Mouse (Mus musculus): ENCODE results near the gene Dram1.

The Dram1 gene

GRCm38 (mm10) chr10:88379013-88379885 lies at the start of gene Dram1, which contains the start of gene Gnptab:
Gene Dram1, minus strand, starts transcription at chr10:88379080.
Gene Gnptab, plus strand, starts transcription at chr10:88379132.
- in situ Hi-C loops (cut with MseI, MboI), result loop anchor here in 1 of 2 experiments (5.0 to 10.0 kb wide), 2 partner anchors 48 to 346 kb away; no protein-coding TSS in a partner anchor

GRCm38 (mm10) chr10:88427998-88428397 lies 49.1 kb upstream of the Dram1 start:
- in situ Hi-C loops (cut with MseI, MboI), result loop anchor here in 1 of 2 experiments (5.0 kb wide), 1 partner anchor 51 kb away; the partner anchor contains the start of genes Dram1 and Gnptab

GRCm38 (mm10) chr10:88426896-88427295 lies 48.0 kb upstream of the Dram1 start:
- in situ Hi-C loops (cut with MseI, MboI), result loop anchor here in 1 of 2 experiments (5.0 kb wide), 1 partner anchor 50 kb away; the partner anchor contains the start of genes Dram1 and Gnptab

- in situ Hi-C loops (cut with MseI, MboI), result loop anchor here in 1 of 2 experiments (5.0 kb wide), 1 partner anchor 49 kb away; the partner anchor contains the start of genes Dram1 and Gnptab
Observed at GRCm38 (mm10) chr10:88426158-88426816, 47.4 kb upstream of the Dram1 start.

GRCm38 (mm10) chr10:88420655-88421435 lies 42.0 kb upstream of the Dram1 start:
- in situ Hi-C loops (cut with MseI, MboI), result loop anchor here in 1 of 2 experiments (5.0 kb wide), 1 partner anchor 39 kb away; no protein-coding TSS in a partner anchor

- in situ Hi-C loops (cut with MseI, MboI), result loop anchor here in 1 of 2 experiments (5.0 kb wide), 1 partner anchor 38 kb away; no protein-coding TSS in a partner anchor
Observed at GRCm38 (mm10) chr10:88420141-88420541, 41.3 kb upstream of the Dram1 start.

GRCm38 (mm10) chr10:88417686-88418085 lies 38.8 kb upstream of the Dram1 start:
- in situ Hi-C loops (cut with MseI, MboI), result no loop called here

GRCm38 (mm10) chr10:88412290-88412995 lies 33.6 kb upstream of the Dram1 start:
- in situ Hi-C loops (cut with MseI, MboI), result no loop called here

- in situ Hi-C loops (cut with MseI, MboI), result no loop called here
Observed at GRCm38 (mm10) chr10:88409751-88410150, 30.9 kb upstream of the Dram1 start.

GRCm38 (mm10) chr10:88407875-88408631 lies 29.2 kb upstream of the Dram1 start:
- in situ Hi-C loops (cut with MseI, MboI), result no loop called here

GRCm38 (mm10) chr10:88405812-88406211 lies 26.9 kb upstream of the Dram1 start:
- in situ Hi-C loops (cut with MseI, MboI), result no loop called here

- in situ Hi-C loops (cut with MseI, MboI), result no loop called here
Observed at GRCm38 (mm10) chr10:88404220-88404619, 25.3 kb upstream of the Dram1 start.

GRCm38 (mm10) chr10:88403021-88403420 lies 24.1 kb upstream of the Dram1 start:
- in situ Hi-C loops (cut with MseI, MboI), result no loop called here

GRCm38 (mm10) chr10:88399271-88399670 lies 20.4 kb upstream of the Dram1 start:
- in situ Hi-C loops (cut with MseI, MboI), result loop anchor here in 1 of 2 experiments (10.0 kb wide), 1 partner anchor 1836 kb away; no protein-coding TSS in a partner anchor

- in situ Hi-C loops (cut with MseI, MboI), result loop anchor here in 1 of 2 experiments (10.0 kb wide), 1 partner anchor 1836 kb away; no protein-coding TSS in a partner anchor
Observed at GRCm38 (mm10) chr10:88398668-88399243, 19.9 kb upstream of the Dram1 start.

- in situ Hi-C loops (cut with MseI, MboI), result loop anchor here in 1 of 2 experiments (10.0 kb wide), 1 partner anchor 1842 kb away; no protein-coding TSS in a partner anchor
Observed at GRCm38 (mm10) chr10:88392181-88392847, 13.4 kb upstream of the Dram1 start.

GRCm38 (mm10) chr10:88391495-88391894 lies 12.6 kb upstream of the Dram1 start:
- in situ Hi-C loops (cut with MseI, MboI), result loop anchor here in 1 of 2 experiments (10.0 kb wide), 1 partner anchor 1843 kb away; no protein-coding TSS in a partner anchor

- in situ Hi-C loops (cut with MseI, MboI), result loop anchor here in 1 of 2 experiments (10.0 kb wide), 1 partner anchor 1845 kb away; no protein-coding TSS in a partner anchor
Observed at GRCm38 (mm10) chr10:88390096-88390790, 11.4 kb upstream of the Dram1 start.

All from mouse trophoblast stem cell (cell line).